Mouse (Mus musculus): ENCODE measurements around the gene Syt9. TPM values are rescaled to one million over a fixed set of nuclear protein-coding genes. Genes with fewer than 3 reads are reported as not detected.

The Syt9 gene
- total RNA-seq, 2 experiments from 2014 or later, result 8.3 to 10.8 TPM

GRCm38 (mm10) chr7:107519256-107520025 lies 148.9 kb downstream of the Syt9 start:
- intact Hi-C loops (cut with DNase I), result loop anchor here (10.0 kb wide), 1 partner anchor 55 kb away; no protein-coding TSS in a partner anchor
- DNase-seq (ENCODE audit: extremely low spot score in 1 of 2, low spot score in 2 of 2), result no peak
- H3K27ac ChIP-seq, result no peak overlapping the region

GRCm38 (mm10) chr7:107521411-107521810 lies 150.9 kb downstream of the Syt9 start:
- H3K27ac ChIP-seq, result no peak overlapping the region
- intact Hi-C loops (cut with DNase I), result loop anchor here (10.0 kb wide), 1 partner anchor 57 kb away; no protein-coding TSS in a partner anchor
- TF ChIP-seq CTCF (IDR thresholded peaks at IDR 0.05), result no peak
- no peak overlapping the region for H3K4me3 ChIP-seq
- DNase-seq (ENCODE audit: extremely low spot score in 1 of 2, low spot score in 2 of 2), result no peak

More at GRCm38 (mm10) chr7:107519256-107520025, 148.9 kb downstream of the Syt9 start:
- H3K4me3 ChIP-seq, result no peak overlapping the region
- TF ChIP-seq CTCF (IDR thresholded peaks at IDR 0.05), result no peak

DNA sequence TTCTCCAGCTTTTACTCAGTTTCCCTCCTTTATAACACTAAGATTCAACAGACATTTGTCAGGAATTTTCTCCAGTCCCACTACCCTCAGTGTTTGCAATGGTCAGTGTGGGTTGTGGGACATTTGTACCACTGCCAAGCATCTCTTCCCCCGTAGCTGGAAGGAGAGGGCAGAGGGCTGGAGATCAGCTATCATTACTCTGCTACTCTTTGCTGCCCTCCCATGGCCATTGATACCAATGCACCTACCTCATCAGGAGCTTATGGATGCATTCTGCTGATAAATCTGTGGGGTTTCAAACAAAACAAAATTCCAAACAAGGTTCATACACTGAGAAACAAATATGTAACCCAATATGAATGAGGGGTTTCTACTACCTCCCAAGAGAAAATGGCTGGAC lies 155.8 kb downstream of the Syt9 start:
- intact Hi-C loops (cut with DNase I), result loop anchor here (5.0 to 10.0 kb wide), 3 partner anchors 61 to 309 kb away; no protein-coding TSS in a partner anchor
- Histone ChIP-seq H3K27ac (no peak overlapping the region), H3K4me3 (no peak overlapping the region)
- peak; percentile 84 for TF ChIP-seq CTCF (IDR thresholded peaks at IDR 0.05)
- peak; percentile 50 to 52 for DNase-seq (ENCODE audit: extremely low spot score in 1 of 2, low spot score in 2 of 2)

DNA sequence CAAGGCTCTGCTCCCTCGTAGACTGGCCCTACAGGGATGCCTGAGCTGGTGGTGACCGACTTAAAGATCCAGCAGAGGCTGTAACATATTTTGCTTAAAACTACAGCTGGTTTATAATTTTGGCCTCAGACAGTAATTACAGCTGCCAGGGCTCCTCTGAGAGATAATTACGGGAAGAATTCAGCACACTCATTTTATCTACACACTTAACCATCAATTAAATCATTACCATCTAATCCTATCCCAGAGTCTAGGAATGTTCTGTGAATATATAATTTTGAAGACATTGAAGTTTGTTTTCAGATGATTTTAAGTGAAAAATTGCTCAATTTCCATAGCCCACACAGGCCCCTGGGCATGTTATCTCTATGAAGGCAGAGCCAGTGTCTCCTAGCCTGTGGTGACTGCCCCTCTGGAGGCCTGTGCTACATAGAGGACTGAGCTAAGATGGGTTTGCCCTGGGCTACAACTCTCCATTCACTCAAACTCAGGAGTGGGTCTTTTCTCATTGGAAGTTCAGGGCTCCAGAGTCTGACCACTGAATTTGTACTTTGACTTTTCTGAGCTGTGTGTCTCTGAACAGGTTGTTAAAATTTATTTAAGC lies 157.7 kb downstream of the Syt9 start:
- intact Hi-C loops (cut with DNase I), result loop anchor here (5.0 to 10.0 kb wide), 3 partner anchors 63 to 311 kb away; no protein-coding TSS in a partner anchor
- Histone ChIP-seq H3K27ac (no peak overlapping the region), H3K4me3 (no peak overlapping the region)
- TF ChIP-seq CTCF (IDR thresholded peaks at IDR 0.05), result no peak
- no peak for DNase-seq (ENCODE audit: extremely low spot score in 1 of 2, low spot score in 2 of 2)

GRCm38 (mm10) chr7:107529364-107529763 lies 158.8 kb downstream of the Syt9 start:
- no peak for TF ChIP-seq CTCF (IDR thresholded peaks at IDR 0.05)
- no peak overlapping the region for H3K4me3 ChIP-seq
- intact Hi-C loops (cut with DNase I), result loop anchor here (5.0 to 10.0 kb wide), 3 partner anchors 65 to 312 kb away; no protein-coding TSS in a partner anchor
- no peak overlapping the region for H3K27ac ChIP-seq
- DNase-seq (ENCODE audit: extremely low spot score in 1 of 2, low spot score in 2 of 2), result no peak

DNA sequence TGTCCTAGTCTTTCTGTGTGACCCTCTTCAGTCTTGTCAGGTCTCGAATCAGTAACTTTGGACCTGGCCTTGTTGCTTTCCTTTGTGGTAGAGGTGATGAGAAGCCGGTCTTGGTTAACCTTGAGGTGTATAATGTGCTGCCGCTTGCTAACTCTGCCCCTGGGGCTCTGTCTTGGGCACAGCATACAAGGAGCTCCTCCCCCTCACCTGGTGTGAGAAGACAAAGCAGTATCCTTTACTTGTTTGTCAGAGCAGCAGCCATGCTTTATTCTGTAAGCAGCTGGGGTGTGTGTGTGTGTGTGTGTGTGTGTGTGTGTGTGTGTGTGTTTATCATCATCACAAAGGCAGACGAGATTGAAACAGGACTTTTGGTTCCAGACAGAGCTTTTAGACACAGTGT lies 164.8 kb downstream of the Syt9 start:
- H3K27ac ChIP-seq, result no peak overlapping the region
- no peak for DNase-seq (ENCODE audit: extremely low spot score in 1 of 2, low spot score in 2 of 2)
- intact Hi-C loops (cut with DNase I), result no loop called here
- H3K4me3 ChIP-seq, result no peak overlapping the region
- TF ChIP-seq CTCF (IDR thresholded peaks at IDR 0.05), result no peak

GRCm38 (mm10) chr7:107536516-107536915 lies 166.0 kb downstream of the Syt9 start:
- H3K27ac ChIP-seq, result no peak overlapping the region
- no peak overlapping the region for H3K4me3 ChIP-seq
- TF ChIP-seq CTCF (IDR thresholded peaks at IDR 0.05), result no peak
- no peak for DNase-seq (ENCODE audit: extremely low spot score in 1 of 2, low spot score in 2 of 2)
- intact Hi-C loops (cut with DNase I), result no loop called here

DNA sequence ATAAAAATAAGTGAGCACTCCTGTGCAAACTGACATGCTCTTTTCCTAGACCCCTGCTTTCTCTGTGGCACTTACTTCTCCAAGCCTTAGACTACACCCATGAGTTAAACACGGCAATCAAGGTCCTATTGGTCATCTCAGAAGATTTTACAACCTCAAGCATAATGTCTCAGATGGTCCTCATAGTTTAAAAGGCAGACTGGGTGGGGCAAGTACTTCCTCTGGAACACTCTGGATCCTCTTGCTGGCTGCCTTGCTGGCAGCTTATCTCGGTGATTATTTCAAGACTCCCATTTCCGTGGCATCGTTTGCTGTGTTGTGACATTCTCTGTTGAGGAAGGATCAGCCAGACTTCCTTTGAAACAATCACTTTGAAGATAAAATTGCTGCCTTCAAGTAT lies 169.5 kb downstream of the Syt9 start:
- no peak overlapping the region for H3K27ac ChIP-seq
- TF ChIP-seq CTCF (IDR thresholded peaks at IDR 0.05), result no peak
- DNase-seq (ENCODE audit: extremely low spot score in 1 of 2, low spot score in 2 of 2), result no peak
- intact Hi-C loops (cut with DNase I), result no loop called here
- H3K4me3 ChIP-seq, result no peak overlapping the region

DNA sequence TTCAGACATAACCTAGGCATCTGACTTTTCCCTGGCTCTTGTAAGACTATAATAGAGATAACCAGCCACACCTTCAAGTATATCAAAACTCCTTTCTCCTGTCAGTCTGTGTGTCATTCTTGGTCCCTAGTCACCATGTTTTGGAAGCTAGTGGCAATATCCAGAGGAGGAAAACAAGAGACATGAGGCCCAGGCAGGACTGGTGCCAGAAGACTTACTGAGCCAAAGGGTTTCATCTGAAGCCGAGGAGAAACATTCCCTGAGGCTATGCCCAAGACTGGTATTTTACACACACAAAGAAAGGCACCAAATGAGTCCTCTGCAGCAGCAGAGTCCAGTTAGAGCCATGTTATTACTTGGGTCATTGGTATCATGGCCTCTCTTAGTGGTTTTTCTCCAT lies 174.5 kb downstream of the Syt9 start:
- DNase-seq (ENCODE audit: extremely low spot score in 1 of 2, low spot score in 2 of 2), result no peak
- TF ChIP-seq CTCF (IDR thresholded peaks at IDR 0.05), result no peak
- Histone ChIP-seq H3K4me3 (no peak overlapping the region), H3K27ac (no peak overlapping the region)
- intact Hi-C loops (cut with DNase I), result no loop called here

- no peak for TF ChIP-seq CTCF (IDR thresholded peaks at IDR 0.05)
- intact Hi-C loops (cut with DNase I), result no loop called here
- H3K27ac ChIP-seq, result no peak overlapping the region
- no peak for DNase-seq (ENCODE audit: extremely low spot score in 1 of 2, low spot score in 2 of 2)
- H3K4me3 ChIP-seq, result no peak overlapping the region
Observed at GRCm38 (mm10) chr7:107547872-107548271, 177.3 kb downstream of the Syt9 start.

GRCm38 (mm10) chr7:107553461-107553860 lies 182.9 kb downstream of the Syt9 start:
- intact Hi-C loops (cut with DNase I), result no loop called here
- Histone ChIP-seq H3K27ac (no peak overlapping the region), H3K4me3 (no peak overlapping the region)
- DNase-seq (ENCODE audit: extremely low spot score in 1 of 2, low spot score in 2 of 2), result no peak
- TF ChIP-seq CTCF (IDR thresholded peaks at IDR 0.05), result no peak

GRCm38 (mm10) chr7:107555906-107556305 lies 185.4 kb downstream of the Syt9 start:
- no peak overlapping the region for H3K4me3 ChIP-seq
- H3K27ac ChIP-seq, result no peak overlapping the region
- intact Hi-C loops (cut with DNase I), result no loop called here
- peak; percentile 48 for TF ChIP-seq CTCF (IDR thresholded peaks at IDR 0.05)
- no peak for DNase-seq (ENCODE audit: extremely low spot score in 1 of 2, low spot score in 2 of 2)
